Mouse (Mus musculus): ENCODE measurements at regions not wholly inside any gene's neighbourhood (a gene's known extent, or its start where the extent isn't known, plus 50 kb on each side); places are given as distances from the start of the nearest gene placed in this dataset.

GRCm38 (mm10) chr2:169452956-169453355 lies 134.6 kb downstream of the Gm11011 start:
- DNase-seq (ENCODE audit: inconsistent age in 2 of 2, low spot score in 1 of 2) = no peak

GRCm38 (mm10) chr2:169450801-169451200 lies 136.7 kb downstream of the Gm11011 start:
- no peak for DNase-seq (ENCODE audit: inconsistent age in 2 of 2, low spot score in 1 of 2)

GRCm38 (mm10) chr2:169447495-169448280 lies 139.9 kb downstream of the Gm11011 start:
- no peak for DNase-seq (ENCODE audit: inconsistent age in 2 of 2, low spot score in 1 of 2)

GRCm38 (mm10) chr2:169445877-169446276 lies 141.7 kb downstream of the Gm11011 start:
- no peak for DNase-seq (ENCODE audit: inconsistent age in 2 of 2, low spot score in 1 of 2)

GRCm38 (mm10) chr2:169445371-169445770 lies 142.2 kb downstream of the Gm11011 start:
- DNase-seq (ENCODE audit: inconsistent age in 2 of 2, low spot score in 1 of 2) = no peak

- no peak for DNase-seq (ENCODE audit: inconsistent age in 2 of 2, low spot score in 1 of 2)
Measured at GRCm38 (mm10) chr2:169443271-169443670, 144.3 kb downstream of the Gm11011 start.

- no peak for DNase-seq (ENCODE audit: inconsistent age in 2 of 2, low spot score in 1 of 2)
Measured at GRCm38 (mm10) chr2:169431516-169431915, 156.0 kb downstream of the Gm11011 start.

GRCm38 (mm10) chr2:169429411-169429810 lies 158.1 kb downstream of the Gm11011 start:
- DNase-seq (ENCODE audit: inconsistent age in 2 of 2, low spot score in 1 of 2) = no peak

GRCm38 (mm10) chr2:169424166-169424920 lies 163.2 kb downstream of the Gm11011 start:
- DNase-seq (ENCODE audit: inconsistent age in 2 of 2, low spot score in 1 of 2) = no peak

GRCm38 (mm10) chr2:169412361-169412760 lies 175.2 kb downstream of the Gm11011 start:
- DNase-seq (ENCODE audit: inconsistent age in 2 of 2, low spot score in 1 of 2) = no peak

- no peak for DNase-seq (ENCODE audit: inconsistent age in 2 of 2, low spot score in 1 of 2)
Measured at GRCm38 (mm10) chr2:169410080-169410479, 177.5 kb downstream of the Gm11011 start.

GRCm38 (mm10) chr2:169404908-169405690 lies 182.4 kb downstream of the Gm11011 start:
- no peak for DNase-seq (ENCODE audit: inconsistent age in 2 of 2, low spot score in 1 of 2)

GRCm38 (mm10) chr2:169397758-169398157 lies 189.8 kb downstream of the Gm11011 start:
- no peak for DNase-seq (ENCODE audit: inconsistent age in 2 of 2, low spot score in 1 of 2)

- peak in 1 of 2 experiments; percentile 73 for DNase-seq (ENCODE audit: inconsistent age in 2 of 2, low spot score in 1 of 2)
Measured at GRCm38 (mm10) chr2:169397013-169397412, 190.5 kb downstream of the Gm11011 start.

GRCm38 (mm10) chr2:169396294-169396693 lies 191.3 kb downstream of the Gm11011 start:
- DNase-seq (ENCODE audit: inconsistent age in 2 of 2, low spot score in 1 of 2) = peak in 1 of 2 experiments; percentile 19

GRCm38 (mm10) chr2:169389611-169390010 lies 197.9 kb downstream of the Gm11011 start:
- no peak for DNase-seq (ENCODE audit: inconsistent age in 2 of 2, low spot score in 1 of 2)

- DNase-seq (ENCODE audit: inconsistent age in 2 of 2, low spot score in 1 of 2) = no peak
Measured at GRCm38 (mm10) chr2:169388569-169388968, 199.0 kb downstream of the Gm11011 start.

GRCm38 (mm10) chr2:169387765-169388518 lies 199.6 kb downstream of the Gm11011 start:
- no peak for DNase-seq (ENCODE audit: inconsistent age in 2 of 2, low spot score in 1 of 2)

- no peak for DNase-seq (ENCODE audit: inconsistent age in 2 of 2, low spot score in 1 of 2)
Measured at GRCm38 (mm10) chr2:169383701-169384100, 203.8 kb downstream of the Gm11011 start.

- DNase-seq (ENCODE audit: inconsistent age in 2 of 2, low spot score in 1 of 2) = no peak
Measured at GRCm38 (mm10) chr2:169373069-169373468, 214.5 kb downstream of the Gm11011 start.

- no peak for DNase-seq (ENCODE audit: inconsistent age in 2 of 2, low spot score in 1 of 2)
Measured at GRCm38 (mm10) chr2:169365046-169365445, 222.5 kb downstream of the Gm11011 start.

All from adrenal gland, adult (tissue).